Mouse (Mus musculus) erythroblast, embryonic 14.5 days (primary cell): ENCODE data around the gene Cpa4. TPM values are rescaled to one million over a fixed set of nuclear protein-coding genes. Genes with fewer than 3 reads are reported as not detected.

ENCODE experiments used
- H3K27me3 ChIP-seq: 2 replicates; pipeline ENCODE4 v1.6.1; 2012; ENCODE audit warnings: inconsistent platforms; ENCODE audit not compliant: control insufficient read depth
- H3K36me3 ChIP-seq: 2 replicates; pipeline ENCODE4 v1.6.1; 2012; ENCODE audit warnings: mild to moderate bottlenecking, inconsistent platforms; ENCODE audit not compliant: control insufficient read depth
- H3K4me1 ChIP-seq: 2 replicates; pipeline ENCODE4 v1.6.1; 2012; ENCODE audit warnings: inconsistent platforms; ENCODE audit not compliant: control insufficient read depth
- H3K4me3 ChIP-seq: replicated peaks from 2 replicates; pipeline ENCODE3; 2012; ENCODE audit warnings: moderate library complexity, mild to moderate bottlenecking, inconsistent platforms
- H3K9me3 ChIP-seq: 2 replicates; pipeline ENCODE4 v1.6.1; 2012; ENCODE audit warnings: low read length, inconsistent platforms, mixed read lengths; ENCODE audit not compliant: control insufficient read depth
- GATA1 ChIP-seq: IDR thresholded peaks from 2 replicates; pipeline ENCODE4 v1.6.1; 2012; ENCODE audit warnings: low read length, inconsistent platforms, mixed read lengths
- TAL1 ChIP-seq: IDR thresholded peaks from 3 replicates; pipeline ENCODE4 v1.6.1; 2012; ENCODE audit warnings: low read length, inconsistent platforms, mixed read lengths
- polyA plus RNA-seq: library from polyadenylated mRNA; stranded (reverse); fragments of >175 nt; gene quantifications from 2 replicates; pipeline ENCODE4 v1.2.3, GENCODE M21; 2012

The Cpa4 gene
- polyA plus RNA-seq, 1 experiment: not detected

DNA sequence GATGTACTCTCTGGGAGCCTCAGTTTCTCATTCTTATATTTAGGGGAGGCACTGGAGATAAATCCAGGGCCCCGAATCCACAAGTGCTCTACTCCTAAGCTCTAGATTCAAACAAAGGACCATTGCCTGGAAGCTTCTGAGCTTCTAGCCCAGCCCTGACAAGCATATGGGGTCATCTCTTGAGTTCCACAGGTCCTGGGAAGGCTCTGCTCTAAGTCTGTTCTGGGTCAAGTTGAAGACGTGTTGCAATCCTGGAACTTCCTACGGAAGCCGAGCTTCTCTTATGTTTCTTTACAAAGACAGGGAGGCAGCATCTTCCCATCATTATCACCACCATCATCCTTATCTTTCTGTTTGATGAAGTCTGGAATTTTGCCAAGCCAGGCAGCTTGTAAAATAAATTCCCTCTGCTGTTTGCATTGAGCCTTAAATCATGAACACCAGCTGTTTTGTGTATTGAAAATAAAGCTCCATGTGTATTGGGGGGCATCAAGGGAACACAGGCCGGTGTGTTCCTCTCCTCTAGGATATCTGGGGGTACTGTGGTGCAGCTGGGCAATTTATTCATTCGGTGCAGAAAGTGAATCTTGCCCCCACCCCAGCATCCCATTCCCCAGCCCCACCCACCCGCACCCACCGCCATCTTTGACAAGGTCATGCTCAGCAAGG, 28.2 kb downstream of the Cpa4 start:
- H3K4me1 ChIP-seq: no peaks in the 10 kb centered on the region
- no peaks in the 10 kb centered on the region for H3K9me3 ChIP-seq
- TF ChIP-seq GATA1 (no peak), TAL1 (no peak)
- H3K4me3 ChIP-seq: no peak overlapping the region
- no peaks in the 10 kb centered on the region for H3K36me3 ChIP-seq
- H3K27me3 ChIP-seq: no peaks in the 10 kb centered on the region

GRCm38 (mm10) chr6:30600033-30600432, 31.9 kb downstream of the Cpa4 start:
- Histone ChIP-seq H3K4me3 (no peak overlapping the region), H3K4me1 (no peaks in the 10 kb centered on the region), H3K36me3 (no peaks in the 10 kb centered on the region), H3K27me3 (no peaks in the 10 kb centered on the region), H3K9me3 (no peaks in the 10 kb centered on the region)
- TF ChIP-seq GATA1: no peak
- TF ChIP-seq TAL1: no peak

- TF ChIP-seq TAL1 (no peak), GATA1 (no peak)
- Histone ChIP-seq H3K27me3 (no peaks in the 10 kb centered on the region), H3K4me1 (no peaks in the 10 kb centered on the region), H3K9me3 (no peaks in the 10 kb centered on the region), H3K4me3 (no peak overlapping the region), H3K36me3 (no peaks in the 10 kb centered on the region)
Measured at GRCm38 (mm10) chr6:30600995-30601394, 32.8 kb downstream of the Cpa4 start.

DNA sequence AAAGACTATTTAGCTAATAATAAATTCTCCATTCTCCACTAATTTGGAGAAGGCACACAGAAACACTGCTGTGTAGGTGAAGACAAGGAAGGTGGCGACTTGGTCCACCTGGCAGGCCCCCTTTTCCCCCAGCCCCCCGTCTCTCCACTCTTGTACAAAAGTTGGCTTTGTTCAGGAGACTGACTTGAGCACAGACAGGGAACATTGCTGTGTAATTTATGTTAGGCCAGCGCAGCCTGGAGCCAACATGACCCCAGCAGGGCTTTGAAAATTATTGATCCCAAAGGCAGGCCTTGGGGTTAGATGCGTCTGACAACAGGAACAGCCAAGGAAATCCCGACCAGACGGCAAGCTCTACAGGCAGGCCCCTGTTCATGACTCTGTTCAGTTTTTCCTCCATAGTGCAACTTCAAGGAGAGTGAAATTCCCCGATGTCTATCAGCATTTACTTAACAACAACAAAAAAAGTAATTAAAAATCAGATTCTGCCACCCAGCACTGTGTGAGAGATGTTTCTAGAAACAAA, 36.2 kb downstream of the Cpa4 start:
- H3K4me3 ChIP-seq: no peak overlapping the region
- H3K36me3 ChIP-seq: no peaks in the 10 kb centered on the region
- no peaks in the 10 kb centered on the region for H3K9me3 ChIP-seq
- no peaks in the 10 kb centered on the region for H3K4me1 ChIP-seq
- TF ChIP-seq GATA1 (no peak), TAL1 (no peak)
- no peaks in the 10 kb centered on the region; the same call in 1 of the 2 replicates for H3K27me3 ChIP-seq

- H3K4me1 ChIP-seq: no peaks in the 10 kb centered on the region
- H3K9me3 ChIP-seq: no peaks in the 10 kb centered on the region
- TF ChIP-seq TAL1: no peak
- no peak for TF ChIP-seq GATA1
- no peaks in the 10 kb centered on the region for H3K36me3 ChIP-seq
- no peak overlapping the region for H3K4me3 ChIP-seq
- no peaks in the 10 kb centered on the region; the same call in 1 of the 2 replicates for H3K27me3 ChIP-seq
Measured at GRCm38 (mm10) chr6:30605111-30605510, 36.9 kb downstream of the Cpa4 start.

DNA sequence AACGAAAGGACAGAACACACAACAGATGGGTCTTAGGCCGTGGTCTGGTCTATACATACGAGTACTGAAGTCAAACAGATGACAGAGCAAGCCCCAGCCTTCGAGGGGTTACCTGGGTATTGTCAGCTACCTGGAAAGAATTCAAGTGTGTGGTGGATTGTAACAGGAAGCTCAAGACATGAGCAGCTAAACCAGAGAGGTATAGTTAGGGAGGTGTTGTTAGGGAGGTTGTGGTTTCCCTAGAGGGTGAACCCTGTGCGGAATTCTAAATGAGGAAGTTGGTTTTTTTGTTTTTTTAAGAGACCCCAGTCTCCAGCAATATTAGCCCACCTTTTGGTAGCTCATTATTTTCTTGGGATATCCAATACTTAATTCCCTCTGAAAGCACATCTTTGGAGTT, 37.5 kb downstream of the Cpa4 start:
- H3K4me3 ChIP-seq: no peak overlapping the region
- H3K9me3 ChIP-seq: no peaks in the 10 kb centered on the region
- TF ChIP-seq GATA1 (no peak), TAL1 (no peak)
- H3K27me3 ChIP-seq: no peaks in the 10 kb centered on the region; the same call in 1 of the 2 replicates
- H3K36me3 ChIP-seq: no peaks in the 10 kb centered on the region
- no peaks in the 10 kb centered on the region for H3K4me1 ChIP-seq

DNA sequence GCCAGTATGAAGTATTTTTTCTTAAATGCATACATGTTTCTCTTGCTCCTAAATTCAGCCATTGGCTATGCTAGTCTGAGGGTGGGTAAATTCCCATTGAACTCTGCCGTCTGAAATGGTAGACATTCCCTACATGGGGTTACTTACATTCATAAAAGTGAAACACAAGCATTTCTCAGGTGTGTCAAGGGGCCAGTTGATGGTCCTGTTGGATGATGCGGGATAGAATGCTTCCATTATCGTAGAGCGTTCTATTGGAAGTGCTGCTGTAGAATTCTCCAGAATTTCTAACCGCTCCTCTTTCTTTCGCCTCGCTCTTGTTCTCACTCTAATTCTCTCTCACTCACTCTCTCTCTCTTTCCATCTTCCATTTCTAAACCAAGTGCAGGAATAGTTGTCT, 42.5 kb downstream of the Cpa4 start, which contains the start of gene Cpa5:
Cpa5 (plus strand) TSS at position 301 of the 400 bp plus-strand sequence.
- Histone ChIP-seq H3K9me3 (no peaks in the 10 kb centered on the region), H3K4me1 (no peaks in the 10 kb centered on the region), H3K27me3 (peaks cover 9% of the 10 kb centered on the region), H3K4me3 (no peak within 1 kb of the TSS), H3K36me3 (no peaks in the 10 kb centered on the region)
- no peak for TF ChIP-seq TAL1
- TF ChIP-seq GATA1: no peak

GRCm38 (mm10) chr6:30611212-30611611, 43.0 kb downstream of the Cpa4 start:
- TF ChIP-seq TAL1: no peak
- TF ChIP-seq GATA1: no peak
- H3K27me3 ChIP-seq: peaks cover 13% of the 10 kb centered on the region
- no peaks in the 10 kb centered on the region for H3K9me3 ChIP-seq
- no peaks in the 10 kb centered on the region for H3K36me3 ChIP-seq
- H3K4me1 ChIP-seq: no peaks in the 10 kb centered on the region
- H3K4me3 ChIP-seq: no peak overlapping the region

DNA sequence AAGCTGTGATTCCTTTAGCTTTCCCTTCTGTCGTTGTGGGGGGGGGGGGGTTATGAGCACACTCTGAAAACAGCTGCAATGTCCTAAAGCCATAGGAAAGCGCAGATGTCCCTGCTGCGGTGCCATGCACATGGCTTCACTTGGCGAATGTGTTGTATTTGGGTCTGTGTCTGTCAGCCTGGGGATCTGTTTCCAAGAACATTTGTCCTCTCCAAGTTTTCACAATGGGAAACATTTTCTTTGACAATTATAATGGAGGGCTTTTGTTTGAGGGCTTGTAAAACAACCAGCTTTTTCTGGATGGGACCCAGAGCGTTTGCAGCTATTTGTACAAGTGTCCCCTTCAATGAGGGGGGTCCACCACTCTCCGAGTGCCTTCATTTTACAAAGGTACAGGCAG, 46.1 kb downstream of the Cpa4 start:
- TF ChIP-seq TAL1: no peak
- no peaks in the 10 kb centered on the region for H3K4me1 ChIP-seq
- no peaks in the 10 kb centered on the region for H3K36me3 ChIP-seq
- no peaks in the 10 kb centered on the region for H3K9me3 ChIP-seq
- no peak overlapping the region for H3K4me3 ChIP-seq
- peaks cover 43% of the 10 kb centered on the region for H3K27me3 ChIP-seq

DNA sequence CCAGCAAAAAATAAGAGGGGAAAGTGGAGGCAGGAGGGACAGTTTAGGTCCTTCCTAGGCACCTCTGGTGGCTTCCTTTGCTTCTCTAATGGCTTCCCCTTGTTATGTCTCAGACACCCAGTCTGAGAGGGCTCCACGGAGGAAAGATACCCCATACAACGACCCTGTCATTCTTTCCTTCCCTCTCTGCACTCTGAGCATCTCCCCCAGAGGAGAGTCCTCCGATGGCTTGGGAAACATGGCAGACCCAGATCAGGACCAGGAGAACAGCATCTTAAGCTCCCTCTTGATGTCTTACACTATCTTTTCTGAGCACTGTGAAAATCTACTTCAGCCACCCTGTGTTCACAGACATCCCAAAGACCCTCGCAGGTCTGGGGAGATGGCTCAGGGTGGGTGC, 47.6 kb downstream of the Cpa4 start:
- H3K4me3 ChIP-seq: no peak overlapping the region
- H3K27me3 ChIP-seq: peaks cover 51% of the 10 kb centered on the region
- no peaks in the 10 kb centered on the region for H3K4me1 ChIP-seq
- H3K9me3 ChIP-seq: no peaks in the 10 kb centered on the region
- TF ChIP-seq GATA1 (no peak), TAL1 (no peak)
- H3K36me3 ChIP-seq: no peaks in the 10 kb centered on the region
